Mouse (Mus musculus) liver, postnatal 0 days (tissue): ENCODE results near the gene Gm4301. TPM values are rescaled to one million over a fixed set of nuclear protein-coding genes. Genes with fewer than 3 reads are reported as not detected.

Source experiments
- polyA plus RNA-seq: library from polyadenylated mRNA; unstranded; fragments of >200 nt; fragmentation: Nextera tagmentation; extraction: Ambion mirVana; gene quantifications from 2 replicates; pipeline ENCODE4 v1.2.1, GENCODE M21; 2015

Gene Gm4301
- polyA plus RNA-seq, 1 experiment from 2014 or later: not detected

Other genes with a start within 250 kb of the Gm4301 start
- gene Gm4302, start 5.2 kb downstream of the Gm4301 start, polyA plus RNA-seq: not detected in 2 replicates
- not detected in 2 replicates for gene Gm4303, start 10.3 kb downstream of the Gm4301 start, polyA plus RNA-seq
- gene Gm4305, start 15.4 kb downstream of the Gm4301 start, polyA plus RNA-seq: not detected in 2 replicates
- gene Gm4307, start 25.7 kb downstream of the Gm4301 start, polyA plus RNA-seq: not detected in 2 replicates
- gene Gm4312, start 46.9 kb downstream of the Gm4301 start, polyA plus RNA-seq: not detected in 2 replicates
- gene Tmtc3, start 151.7 kb downstream of the Gm4301 start, polyA plus RNA-seq: 2.5 TPM in 2 replicates
- gene Cep290, start 151.9 kb downstream of the Gm4301 start, polyA plus RNA-seq: 1.7 TPM in 2 replicates